Mouse (Mus musculus): ENCODE results near the gene Sesn3. TPM values are rescaled to one million over a fixed set of nuclear protein-coding genes. Genes with fewer than 3 reads are reported as not detected.
A peak's percentile ranks its signal among the peaks of the same experiment; 100 is the strongest.
"Not testable (repeated sequence)": the region's sequence is repeated elsewhere in the genome, so short reads cannot be mapped to it uniquely, and the experiment has no call there.

Gene Sesn3
- polyA plus RNA-seq, 1 experiment from 2014 or later = 8.2 TPM

DNA sequence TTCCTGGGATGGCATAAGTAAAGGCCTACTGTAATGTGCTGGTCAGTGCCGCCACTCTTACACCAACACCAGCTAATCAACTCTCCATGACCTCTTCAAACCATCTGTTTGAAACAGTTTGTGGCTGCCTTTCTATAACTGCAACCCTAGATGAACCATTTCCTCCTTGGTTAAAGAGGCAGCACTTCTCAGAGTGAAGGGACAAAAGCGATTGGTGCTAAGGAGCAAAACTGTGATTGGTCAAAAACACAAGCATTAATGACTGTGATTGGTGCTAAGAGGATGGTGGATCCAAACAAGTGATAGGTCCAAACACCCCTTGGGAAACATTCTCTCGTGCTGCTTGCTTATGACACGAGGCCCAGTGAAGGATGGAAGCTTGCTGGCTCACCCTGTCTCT lies 61.0 kb downstream of the Sesn3 start:
- Histone ChIP-seq H3K9me3 (ENCODE audit: control insufficient read depth, low read length) (no peaks in the 10 kb centered on the region), H3K36me3 (ENCODE audit: control insufficient read depth, insufficient read depth, low read length) (no peaks in the 10 kb centered on the region), H3K27ac (replicated peaks) (no peak overlapping the region), H3K4me1 (replicated peaks; ENCODE audit: control insufficient read depth, insufficient read depth) (no peaks in the 10 kb centered on the region), H3K27me3 (ENCODE audit: control insufficient read depth, insufficient read depth, low read length) (no peaks in the 10 kb centered on the region), H3K9ac (ENCODE audit: low read length) (no peak overlapping the region), H3K4me2 (replicated peaks; ENCODE audit: low read depth) (no peak overlapping the region), H3K4me3 (ENCODE audit: low read depth, low read length) (no peak overlapping the region)
- WGBS = 74% methylated on average over 4 of the region's 4 CpGs
- DNase-seq (ENCODE audit: low spot score) (no peak), ATAC-seq (ENCODE audit: low FRiP score, low TSS enrichment) (no peak)
- TF ChIP-seq EP300 (optimal IDR thresholded peaks at IDR 0.05) = no peak
- no peak for TF ChIP-seq CTCF (IDR thresholded peaks at IDR 0.05; ENCODE audit: low read depth)

DNA sequence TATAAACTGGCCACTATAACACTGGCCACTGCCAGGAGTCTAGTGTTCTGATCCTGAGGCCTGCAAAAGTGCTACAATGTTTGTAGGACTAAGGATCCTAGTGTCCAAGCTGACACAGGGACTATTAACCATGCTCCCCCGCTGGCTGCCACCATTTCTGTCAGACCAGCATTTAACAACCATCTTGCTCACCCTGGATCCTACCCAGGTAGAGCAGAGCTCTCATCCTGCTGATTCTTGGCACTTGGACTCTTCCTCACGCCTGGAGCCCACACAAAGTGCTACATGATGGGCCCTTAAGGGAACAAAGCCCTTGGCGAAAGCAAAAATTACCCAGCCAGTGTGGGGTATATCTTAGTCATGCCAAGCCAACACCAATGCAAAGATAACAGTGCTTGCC lies 62.0 kb downstream of the Sesn3 start:
- 85% methylated on average over 3 of the region's 3 CpGs for WGBS
- ATAC-seq (ENCODE audit: low FRiP score, low TSS enrichment) = no peak

GRCm38 (mm10) chr9:14338701-14339100 lies 63.8 kb downstream of the Sesn3 start:
- no peaks in the 10 kb centered on the region for H3K9me3 ChIP-seq (ENCODE audit: control insufficient read depth, low read length)
- H3K27me3 ChIP-seq (ENCODE audit: control insufficient read depth, insufficient read depth, low read length) = no peaks in the 10 kb centered on the region
- no peaks in the 10 kb centered on the region for H3K4me1 ChIP-seq (replicated peaks; ENCODE audit: control insufficient read depth, insufficient read depth)
- H3K4me2 ChIP-seq (replicated peaks; ENCODE audit: low read depth) = no peak overlapping the region
- no peak for DNase-seq (ENCODE audit: low spot score)
- TF ChIP-seq EP300 (optimal IDR thresholded peaks at IDR 0.05) (no peak), CTCF (IDR thresholded peaks at IDR 0.05; ENCODE audit: low read depth) (no peak)
- WGBS = 46% methylated on average over 3 of the region's 3 CpGs
- no peak overlapping the region for H3K27ac ChIP-seq (replicated peaks)
- no peaks in the 10 kb centered on the region for H3K36me3 ChIP-seq (ENCODE audit: control insufficient read depth, insufficient read depth, low read length)
- H3K4me3 ChIP-seq (ENCODE audit: low read depth, low read length) = no peak overlapping the region
- no peak for ATAC-seq (ENCODE audit: low FRiP score, low TSS enrichment)
- H3K9ac ChIP-seq (ENCODE audit: low read length) = no peak overlapping the region

More for the DNA sequence above, 62.0 kb downstream of the Sesn3 start:
- no peaks in the 10 kb centered on the region for H3K27me3 ChIP-seq (ENCODE audit: control insufficient read depth, insufficient read depth, low read length)
- no peaks in the 10 kb centered on the region for H3K9me3 ChIP-seq (ENCODE audit: control insufficient read depth, low read length)
- H3K4me1 ChIP-seq (replicated peaks; ENCODE audit: control insufficient read depth, insufficient read depth) = no peaks in the 10 kb centered on the region
- H3K36me3 ChIP-seq (ENCODE audit: control insufficient read depth, insufficient read depth, low read length) = no peaks in the 10 kb centered on the region
- H3K9ac ChIP-seq (ENCODE audit: low read length) = no peak overlapping the region
- no peak overlapping the region for H3K4me3 ChIP-seq (ENCODE audit: low read depth, low read length)
- no peak overlapping the region for H3K4me2 ChIP-seq (replicated peaks; ENCODE audit: low read depth)
- DNase-seq (ENCODE audit: low spot score) = no peak
- TF ChIP-seq EP300 (optimal IDR thresholded peaks at IDR 0.05) = no peak
- no peak for TF ChIP-seq CTCF (IDR thresholded peaks at IDR 0.05; ENCODE audit: low read depth)
- no peak overlapping the region for H3K27ac ChIP-seq (replicated peaks)

GRCm38 (mm10) chr9:14342041-14342668 lies 67.3 kb downstream of the Sesn3 start:
- WGBS = 52% methylated on average over 4 of the region's 4 CpGs
- DNase-seq (ENCODE audit: low spot score) (peak; percentile 79), ATAC-seq (ENCODE audit: low FRiP score, low TSS enrichment) (peak; percentile 71)
- Histone ChIP-seq H3K4me1 (replicated peaks; ENCODE audit: control insufficient read depth, insufficient read depth) (no peaks in the 10 kb centered on the region), H3K9ac (ENCODE audit: low read length) (no peak overlapping the region), H3K36me3 (ENCODE audit: control insufficient read depth, insufficient read depth, low read length) (no peaks in the 10 kb centered on the region), H3K9me3 (ENCODE audit: control insufficient read depth, low read length) (no peaks in the 10 kb centered on the region), H3K27me3 (ENCODE audit: control insufficient read depth, insufficient read depth, low read length) (no peaks in the 10 kb centered on the region), H3K4me3 (ENCODE audit: low read depth, low read length) (no peak overlapping the region), H3K4me2 (replicated peaks; ENCODE audit: low read depth) (no peak overlapping the region), H3K27ac (replicated peaks) (no peak overlapping the region)
- no peak for TF ChIP-seq EP300 (optimal IDR thresholded peaks at IDR 0.05)
- peak; percentile 96 for TF ChIP-seq CTCF (IDR thresholded peaks at IDR 0.05; ENCODE audit: low read depth)

DNA sequence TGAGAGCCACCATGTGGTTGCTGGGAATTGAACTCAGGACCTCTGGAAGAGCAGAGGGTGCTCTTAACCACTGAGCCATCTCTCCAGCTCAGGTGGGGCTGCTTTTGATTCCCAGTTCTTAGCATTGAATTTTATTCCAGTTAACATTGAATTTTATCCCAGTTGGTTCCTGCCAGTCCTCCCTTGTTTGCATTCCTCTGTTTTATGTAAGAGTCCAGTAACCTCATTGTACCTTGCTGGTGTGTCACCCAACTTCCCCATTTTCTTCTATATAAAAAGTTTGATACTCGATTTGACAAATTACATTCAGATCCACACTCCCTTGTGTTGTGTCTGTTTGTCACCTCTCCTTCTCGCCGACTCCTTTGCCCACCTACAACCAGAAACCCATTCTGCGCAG lies 71.0 kb downstream of the Sesn3 start:
- H3K4me2 ChIP-seq (replicated peaks; ENCODE audit: low read depth); H3K9me3 ChIP-seq (ENCODE audit: control insufficient read depth, low read length); H3K27me3 ChIP-seq (ENCODE audit: control insufficient read depth, insufficient read depth, low read length); H3K4me3 ChIP-seq (ENCODE audit: low read depth, low read length); DNase-seq (ENCODE audit: low spot score); H3K27ac ChIP-seq (replicated peaks); H3K36me3 ChIP-seq (ENCODE audit: control insufficient read depth, insufficient read depth, low read length); ATAC-seq (ENCODE audit: low FRiP score, low TSS enrichment); H3K4me1 ChIP-seq (replicated peaks; ENCODE audit: control insufficient read depth, insufficient read depth); H3K9ac ChIP-seq (ENCODE audit: low read length): not testable (repeated sequence)
- 86% methylated on average over 4 of the region's 4 CpGs for WGBS

GRCm38 (mm10) chr9:14348416-14348815 lies 73.5 kb downstream of the Sesn3 start:
- no peaks in the 10 kb centered on the region for H3K4me1 ChIP-seq (replicated peaks; ENCODE audit: control insufficient read depth, insufficient read depth)
- no peaks in the 10 kb centered on the region for H3K27me3 ChIP-seq (ENCODE audit: control insufficient read depth, insufficient read depth, low read length)
- DNase-seq (ENCODE audit: low spot score) (peak; percentile 29), ATAC-seq (ENCODE audit: low FRiP score, low TSS enrichment) (no peak)
- WGBS = 61% methylated on average over 4 of the region's 4 CpGs
- no peak overlapping the region for H3K4me2 ChIP-seq (replicated peaks; ENCODE audit: low read depth)
- H3K9me3 ChIP-seq (ENCODE audit: control insufficient read depth, low read length) = no peaks in the 10 kb centered on the region
- H3K27ac ChIP-seq (replicated peaks) = no peak overlapping the region
- no peak for TF ChIP-seq EP300 (optimal IDR thresholded peaks at IDR 0.05)
- TF ChIP-seq CTCF (IDR thresholded peaks at IDR 0.05; ENCODE audit: low read depth) = peak; percentile 73
- no peak overlapping the region for H3K9ac ChIP-seq (ENCODE audit: low read length)
- H3K4me3 ChIP-seq (ENCODE audit: low read depth, low read length) = no peak overlapping the region
- no peaks in the 10 kb centered on the region for H3K36me3 ChIP-seq (ENCODE audit: control insufficient read depth, insufficient read depth, low read length)
